Mouse (Mus musculus) cerebral cortex, adult 2 months (tissue): ENCODE data around the gene S100pbp.

ENCODE experiments used
- WGBS: fragments of 180-500 bp; shearing (Covaris S2); methylation state at CpG from one replicate; pipeline ENCODE4 v1.1.7; 2018; 5-methylcytosine and 5-hydroxymethylcytosine counted together

The S100pbp gene

DNA sequence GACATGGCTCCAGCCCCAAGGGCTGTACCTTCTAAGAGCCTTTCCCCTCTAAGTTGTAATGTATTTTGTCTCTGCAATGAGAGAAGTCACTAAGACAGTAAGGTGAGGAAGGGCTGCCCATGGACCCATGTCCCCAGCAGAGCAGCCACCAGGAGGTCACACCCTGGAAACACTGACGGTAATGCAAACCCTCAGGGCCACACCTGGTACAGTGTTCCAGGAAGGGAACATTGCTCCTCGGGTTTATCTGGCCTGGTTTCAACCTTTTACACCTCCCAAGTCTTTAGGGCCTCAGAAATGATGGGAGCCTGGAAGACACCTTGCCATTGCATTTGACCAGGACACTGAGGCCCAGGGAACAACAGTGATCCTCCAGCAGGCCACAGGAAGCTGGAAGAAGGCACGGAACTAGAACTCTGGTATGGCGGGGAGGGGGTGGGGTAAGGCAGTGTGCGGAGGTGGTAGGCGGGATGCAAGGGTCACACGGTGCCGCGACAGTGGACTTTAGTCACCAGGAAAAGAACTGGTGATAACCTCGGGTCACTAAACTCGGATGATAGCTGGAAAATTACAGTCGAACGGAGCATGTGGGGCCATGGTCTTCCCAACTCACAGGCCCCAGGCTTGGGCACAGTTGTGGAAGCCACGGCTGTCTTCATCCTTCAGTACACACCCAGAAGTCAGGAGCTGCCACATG, 87.2 kb downstream of the S100pbp start:
- 87% methylated on average over 14 of the region's 14 CpGs for WGBS
